Mouse (Mus musculus) stomach, postnatal 0 days (tissue): ENCODE data around the gene Ltc4s. TPM values are rescaled to one million over a fixed set of nuclear protein-coding genes. Genes with fewer than 3 reads are reported as not detected.

ENCODE experiments used
- ATAC-seq: fragments of 200-750 bp; cut with Nextera tagmentation; 2 replicates; pipeline ENCODE4 v1.8.0; 2017; ENCODE audit not compliant: low FRiP score, low TSS enrichment
- DNase-seq: peaks from one replicate; pipeline ENCODE4 v3.0.0-alpha.2; 2016; ENCODE audit warnings: low spot score
- H3K27ac ChIP-seq: fragments of 300-500 bp; sonication (generic); replicated peaks from 2 replicates; pipeline ENCODE4 v1.5.1; 2014; ENCODE audit warnings: mild to moderate bottlenecking, control low read depth
- H3K27me3 ChIP-seq: fragments of 300-500 bp; sonication (generic); 2 replicates; pipeline ENCODE4 v1.6.1; 2014; ENCODE audit warnings: low read length; ENCODE audit not compliant: control insufficient read depth, insufficient read depth
- H3K36me3 ChIP-seq: fragments of 300-500 bp; sonication (generic); 2 replicates; pipeline ENCODE4 v1.6.1; 2014; ENCODE audit warnings: low read length, mixed read lengths; ENCODE audit not compliant: control insufficient read depth, insufficient read depth
- H3K4me1 ChIP-seq: fragments of 300-500 bp; sonication (generic); replicated peaks from 2 replicates; pipeline ENCODE4 v1.6.1; 2014; ENCODE audit warnings: antibody characterized with exemption; ENCODE audit not compliant: control insufficient read depth, insufficient read depth
- H3K4me2 ChIP-seq: fragments of 300-500 bp; sonication (generic); replicated peaks from 2 replicates; pipeline ENCODE4 v1.6.1; 2014; ENCODE audit warnings: low read depth, mild to moderate bottlenecking, control low read depth, moderate library complexity
- H3K4me3 ChIP-seq: fragments of 300-500 bp; sonication (generic); 2 replicates; pipeline ENCODE4 v1.5.1; 2014; ENCODE audit warnings: low read depth, low read length, control low read depth
- H3K9ac ChIP-seq: fragments of 300-500 bp; sonication (generic); 2 replicates; pipeline ENCODE4 v1.6.1; 2014; ENCODE audit warnings: mild to moderate bottlenecking, low read length, control low read depth, mixed read lengths
- H3K9me3 ChIP-seq: fragments of 300-500 bp; sonication (generic); 2 replicates; pipeline ENCODE4 v1.6.1; 2016; ENCODE audit warnings: low read length; ENCODE audit not compliant: control insufficient read depth
- CTCF ChIP-seq: IDR thresholded peaks from 2 replicates; pipeline ENCODE4 v1.5.1; 2016; ENCODE audit warnings: antibody characterized with exemption, low read depth, mild to moderate bottlenecking, moderate library complexity
- EP300 ChIP-seq: optimal IDR thresholded peaks from 2 replicates; pipeline ENCODE3; 2016; ENCODE audit warnings: antibody characterized with exemption
- WGBS: fragments of 180-500 bp; shearing (Covaris S2); extraction: QIAGEN DNeasy Blood & Tissue Kit; methylation state at CpG from one replicate; pipeline ENCODE4 v1.1.7; 2014; 5-methylcytosine and 5-hydroxymethylcytosine counted together
- polyA plus RNA-seq: library from polyadenylated mRNA; unstranded; fragments of >200 nt; fragmentation: Nextera tagmentation; extraction: Ambion mirVana; gene quantifications from 2 replicates; pipeline ENCODE4 v1.2.1, GENCODE M21; 2015

Ltc4s gene
- polyA plus RNA-seq, 1 experiment from 2014 or later = 13.2 TPM

GRCm38 (mm10) chr11:50236540-50236936, 1.9 kb downstream of the Ltc4s start:
- no peak for TF ChIP-seq EP300
- peak; percentile 67 for TF ChIP-seq CTCF
- ATAC-seq = peak; percentile 89

GRCm38 (mm10) chr11:50234606-50235005, 3.8 kb downstream of the Ltc4s start:
- no peak overlapping the region for H3K4me2 ChIP-seq
- H3K27me3 ChIP-seq = no peaks in the 10 kb centered on the region
- H3K9ac ChIP-seq = no peak overlapping the region
- no peak for ATAC-seq
- no peaks in the 10 kb centered on the region for H3K9me3 ChIP-seq
- DNase-seq = no peak
- 96% methylated on average over 25 of the region's 25 CpGs for WGBS
- H3K4me3 ChIP-seq = no peak overlapping the region
- no peak overlapping the region for H3K27ac ChIP-seq
- peaks cover 5% of the 10 kb centered on the region; the same call in 1 of the 2 replicates for H3K4me1 ChIP-seq
- H3K36me3 ChIP-seq = peaks cover 14% of the 10 kb centered on the region
- TF ChIP-seq CTCF = no peak
- no peak for TF ChIP-seq EP300

More at GRCm38 (mm10) chr11:50236540-50236936, 1.9 kb downstream of the Ltc4s start:
- peak; percentile 97 for DNase-seq
- Histone ChIP-seq H3K9me3 (no peaks in the 10 kb centered on the region), H3K27me3 (no peaks in the 10 kb centered on the region), H3K4me2 (peak overlapping the region; percentile 97), H3K4me3 (peak overlapping the region; percentile 63), H3K9ac (peak overlapping the region; percentile 60), H3K36me3 (peaks cover 14% of the 10 kb centered on the region), H3K4me1 (0 out of 2 replicates have a peak, but pooled peaks cover 4% of the 10 kb centered on the region), H3K27ac (no peak overlapping the region; the same call in 1 of the 2 replicates)
- WGBS = 1% methylated on average over 27 of the region's 27 CpGs

GRCm38 (mm10) chr11:50233993-50234392, 4.4 kb downstream of the Ltc4s start:
- H3K4me2 ChIP-seq = no peak overlapping the region
- ATAC-seq (no peak), DNase-seq (no peak)
- peaks cover 14% of the 10 kb centered on the region for H3K36me3 ChIP-seq
- peaks cover 9% of the 10 kb centered on the region; the same call in 1 of the 2 replicates for H3K4me1 ChIP-seq
- no peak overlapping the region for H3K4me3 ChIP-seq
- no peaks in the 10 kb centered on the region for H3K27me3 ChIP-seq
- WGBS = 84% methylated on average over 11 of the region's 11 CpGs
- no peak overlapping the region for H3K27ac ChIP-seq
- H3K9me3 ChIP-seq = no peaks in the 10 kb centered on the region
- TF ChIP-seq EP300 (no peak), CTCF (peak; percentile 53)
- no peak overlapping the region for H3K9ac ChIP-seq

- no peak for ATAC-seq
- TF ChIP-seq CTCF = no peak
- no peak for TF ChIP-seq EP300
Observed at GRCm38 (mm10) chr11:50233022-50233421, 5.4 kb downstream of the Ltc4s start.

GRCm38 (mm10) chr11:50231411-50231810, 7.0 kb downstream of the Ltc4s start:
- Histone ChIP-seq H3K9ac (no peak overlapping the region), H3K9me3 (no peaks in the 10 kb centered on the region), H3K27me3 (no peaks in the 10 kb centered on the region), H3K4me2 (peak overlapping the region; percentile 56), H3K4me1 (peaks cover 8% of the 10 kb centered on the region; the same call in 1 of the 2 replicates), H3K36me3 (peaks cover 14% of the 10 kb centered on the region), H3K27ac (no peak overlapping the region), H3K4me3 (peak overlapping the region; percentile 25; the same call in 1 of the 2 replicates)
- WGBS = 25% methylated on average over 8 of the region's 8 CpGs
- no peak for ATAC-seq
- peak; percentile 78 for TF ChIP-seq CTCF
- no peak for TF ChIP-seq EP300
- peak; percentile 77 for DNase-seq

More at GRCm38 (mm10) chr11:50233022-50233421, 5.4 kb downstream of the Ltc4s start:
- H3K27me3 ChIP-seq = no peaks in the 10 kb centered on the region
- no peak overlapping the region for H3K4me3 ChIP-seq
- DNase-seq = no peak
- peaks cover 12% of the 10 kb centered on the region; the same call in 1 of the 2 replicates for H3K4me1 ChIP-seq
- H3K36me3 ChIP-seq = peaks cover 14% of the 10 kb centered on the region
- H3K9me3 ChIP-seq = no peaks in the 10 kb centered on the region
- H3K9ac ChIP-seq = no peak overlapping the region
- no peak overlapping the region for H3K4me2 ChIP-seq
- no peak overlapping the region for H3K27ac ChIP-seq
- WGBS = 94% methylated on average over 13 of the region's 13 CpGs

GRCm38 (mm10) chr11:50230481-50231304, 7.7 kb downstream of the Ltc4s start:
- ATAC-seq = peak; percentile 50
- peak overlapping the region; percentile 56 for H3K4me2 ChIP-seq
- DNase-seq = peak; percentile 64
- peak overlapping the region; percentile 25 for H3K4me3 ChIP-seq
- TF ChIP-seq CTCF (0 out of 2 replicates have a peak, but pooled peaks have one; percentile 2), EP300 (no peak)
- H3K27me3 ChIP-seq = no peaks in the 10 kb centered on the region
- H3K4me1 ChIP-seq = peaks cover 12% of the 10 kb centered on the region; the same call in 1 of the 2 replicates
- peak overlapping the region; percentile 53 for H3K27ac ChIP-seq
- H3K36me3 ChIP-seq = peaks cover 14% of the 10 kb centered on the region
- peak overlapping the region; percentile 43 for H3K9ac ChIP-seq
- 44% methylated on average over 45 of the region's 45 CpGs for WGBS
- H3K9me3 ChIP-seq = no peaks in the 10 kb centered on the region
